Mouse (Mus musculus): ENCODE data around the gene Pcyt2.

- TF ChIP-seq CTCF (IDR thresholded peaks at IDR 0.05; ENCODE audit: low read depth, low read length) (no peak), TAL1 (conservative IDR thresholded peaks at IDR 0.05; ENCODE audit: low read depth, low read length) (no peak)
These were observed 9.9 kb upstream of the Pcyt2 start for GRCm38 (mm10) chr11:120627468-120628300.
